Mouse (Mus musculus) heart, postnatal 0 days (tissue): Measurements from ENCODE around the gene Tssk4.
A peak's percentile ranks its signal among the peaks of the same experiment; 100 is the strongest.

Experiments used
- CTCF ChIP-seq: IDR thresholded peaks from 2 replicates; pipeline ENCODE4 v1.5.1; 2016; ENCODE audit warnings: antibody characterized with exemption, control low read depth, low read depth
- EP300 ChIP-seq: IDR thresholded peaks from 2 replicates; pipeline ENCODE4 v1.6.1; 2016; ENCODE audit warnings: antibody characterized with exemption, low read depth

DNA sequence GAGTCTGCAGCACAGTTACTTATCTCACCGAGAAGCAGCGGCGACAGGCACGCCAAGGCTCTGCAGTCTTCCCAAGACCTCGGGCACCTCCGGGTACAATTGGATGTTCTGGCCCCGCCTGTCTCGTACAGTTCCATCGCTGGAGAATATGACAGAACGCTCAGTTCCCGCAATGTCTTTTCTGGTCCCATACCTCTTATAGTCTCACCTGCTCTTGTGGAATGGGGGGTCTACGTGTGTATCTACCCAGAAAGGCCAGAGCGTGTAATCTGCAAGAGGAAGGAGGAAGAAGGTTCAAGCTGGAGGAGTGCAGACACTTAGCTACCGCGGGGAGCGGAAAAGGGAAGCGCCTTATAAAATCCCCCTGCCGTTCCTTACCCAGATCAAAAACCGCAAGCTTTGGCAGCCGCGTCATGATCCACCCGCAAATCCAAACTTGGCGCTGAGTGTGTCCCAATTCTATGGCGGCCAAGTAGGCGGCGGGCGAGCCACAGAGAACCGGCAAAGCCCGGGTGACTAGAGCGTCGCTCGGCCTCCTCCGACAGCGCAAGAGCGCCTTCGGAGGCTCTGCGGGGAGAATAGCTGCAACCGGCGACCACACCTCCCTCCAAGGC, 10.1 kb downstream of the Tssk4 start, which contains the start of gene Mdp1:
- TF ChIP-seq CTCF (peak; percentile 26), EP300 (no peak)
